Mouse (Mus musculus): ENCODE measurements around the gene Grik4.

Gene Grik4

GRCm38 (mm10) chr9:42898091-42898591 lies 46.2 kb downstream of the Grik4 start:
- DNase-seq (ENCODE audit: low read depth, low spot score): no peak

- no peak for DNase-seq (ENCODE audit: low read depth, low spot score)
Observed at GRCm38 (mm10) chr9:42897361-42898051, 46.8 kb downstream of the Grik4 start.

GRCm38 (mm10) chr9:42896421-42897210 lies 47.7 kb downstream of the Grik4 start:
- DNase-seq (ENCODE audit: low read depth, low spot score): no peak

- DNase-seq (ENCODE audit: low read depth, low spot score): no peak
Observed at GRCm38 (mm10) chr9:42892765-42893164, 51.5 kb downstream of the Grik4 start.

- no peak for DNase-seq (ENCODE audit: low read depth, low spot score)
Observed at GRCm38 (mm10) chr9:42887930-42888329, 56.4 kb downstream of the Grik4 start.

GRCm38 (mm10) chr9:42886112-42886766 lies 58.1 kb downstream of the Grik4 start:
- no peak for DNase-seq (ENCODE audit: low read depth, low spot score)

GRCm38 (mm10) chr9:42885566-42885965 lies 58.7 kb downstream of the Grik4 start:
- DNase-seq (ENCODE audit: low read depth, low spot score): no peak

- no peak for DNase-seq (ENCODE audit: low read depth, low spot score)
Observed at GRCm38 (mm10) chr9:42885123-42885522, 59.2 kb downstream of the Grik4 start.

GRCm38 (mm10) chr9:42883006-42883759 lies 61.1 kb downstream of the Grik4 start:
- DNase-seq (ENCODE audit: low read depth, low spot score): no peak

- peak; percentile 42 for DNase-seq (ENCODE audit: low read depth, low spot score)
Observed at GRCm38 (mm10) chr9:42882313-42882712, 62.0 kb downstream of the Grik4 start.

GRCm38 (mm10) chr9:42881040-42881439 lies 63.3 kb downstream of the Grik4 start:
- no peak for DNase-seq (ENCODE audit: low read depth, low spot score)

GRCm38 (mm10) chr9:42878401-42878800 lies 65.9 kb downstream of the Grik4 start:
- DNase-seq (ENCODE audit: low read depth, low spot score): no peak

GRCm38 (mm10) chr9:42872885-42873284 lies 71.4 kb downstream of the Grik4 start:
- no peak for DNase-seq (ENCODE audit: low read depth, low spot score)

GRCm38 (mm10) chr9:42871681-42872080 lies 72.6 kb downstream of the Grik4 start:
- DNase-seq (ENCODE audit: low read depth, low spot score): peak; percentile 17

GRCm38 (mm10) chr9:42870257-42870656 lies 74.0 kb downstream of the Grik4 start:
- no peak for DNase-seq (ENCODE audit: low read depth, low spot score)

GRCm38 (mm10) chr9:42868508-42868907 lies 75.8 kb downstream of the Grik4 start:
- DNase-seq (ENCODE audit: low read depth, low spot score): no peak

- DNase-seq (ENCODE audit: low read depth, low spot score): no peak
Observed at GRCm38 (mm10) chr9:42866650-42867049, 77.6 kb downstream of the Grik4 start.

- DNase-seq (ENCODE audit: low read depth, low spot score): no peak
Observed at GRCm38 (mm10) chr9:42865036-42865829, 79.1 kb downstream of the Grik4 start.

- no peak for DNase-seq (ENCODE audit: low read depth, low spot score)
Observed at GRCm38 (mm10) chr9:42863360-42863759, 80.9 kb downstream of the Grik4 start.

GRCm38 (mm10) chr9:42861711-42862110 lies 82.6 kb downstream of the Grik4 start:
- DNase-seq (ENCODE audit: low read depth, low spot score): no peak

- no peak for DNase-seq (ENCODE audit: low read depth, low spot score)
Observed at GRCm38 (mm10) chr9:42861238-42861637, 83.1 kb downstream of the Grik4 start.

Data from telencephalon, adult 2 months (tissue).